Mouse (Mus musculus) liver, postnatal 0 days (tissue): ENCODE measurements around the gene Vmn2r2.

Source experiments
- CTCF ChIP-seq: sonication (generic); IDR thresholded peaks from 2 replicates; pipeline ENCODE4 v1.5.1; 2016; ENCODE audit warnings: antibody characterized with exemption, low read depth
- EP300 ChIP-seq: IDR thresholded peaks from 2 replicates; pipeline ENCODE4 v1.6.1; 2016; ENCODE audit warnings: antibody characterized with exemption, low read depth, mild to moderate bottlenecking

GRCm38 (mm10) chr3:64113352-64114046, 28.2 kb downstream of the Vmn2r2 start:
- TF ChIP-seq EP300 (no peak), CTCF (no peak)
